ENCODE assay signal across 21 mouse cellular contexts in the genomic region with DNA sequence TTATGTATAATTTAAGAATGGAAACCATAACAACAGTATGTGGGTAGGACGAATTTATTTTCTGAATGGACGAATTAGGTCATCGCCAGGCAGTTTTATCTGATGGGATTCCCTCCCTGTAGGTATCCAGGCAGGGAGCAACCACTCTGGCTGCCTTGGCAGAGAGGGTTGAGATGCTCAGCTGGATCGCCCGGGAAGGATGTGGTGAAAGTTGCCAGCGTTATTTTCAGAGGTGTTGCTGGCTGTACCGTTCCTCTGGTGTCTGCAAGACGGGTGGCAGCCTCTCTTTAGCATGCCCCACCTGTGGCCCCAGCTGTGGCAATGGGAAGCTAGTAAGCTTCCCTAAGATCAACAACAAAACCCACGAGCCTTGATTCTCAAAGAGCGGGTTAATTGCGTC.
DNase-seq lines count a peak whose midpoint lies in the region; ATAC-seq and TF ChIP-seq lines count a peak whose summit lies in the region.
"Had no signal": no experiment of that assay in that cellular context is flagged by ENCODE, and none has a peak within 500 bp of the region (broad histone marks: within the 10 kb centered on the region; RNA-seq: fewer than 3 reads in every experiment).

No protein-coding gene starts in this region.

- H3K9ac ChIP-seq in lung, postnatal 0 days (replicated peaks; ENCODE audit: low read depth): no peak overlapping the region
- H3K9ac ChIP-seq in hindbrain, embryonic 11.5 days (ENCODE audit: low read depth, low read length): no peak overlapping the region
- H3K9ac ChIP-seq: hindbrain, embryonic 14.5 days; midbrain, embryonic 12.5 days; neural tube, embryonic 15.5 days had no signal

- no peak overlapping the region for H3K27ac ChIP-seq in lung, postnatal 0 days (ENCODE audit: low read length)
- H3K27ac ChIP-seq in hindbrain, embryonic 11.5 days (ENCODE audit: low read depth, low read length): no peak overlapping the region
- H3K27ac ChIP-seq: embryonic facial prominence, embryonic 10.5 days; hindbrain, embryonic 14.5 days; midbrain, embryonic 12.5 days; neural tube, embryonic 15.5 days had no signal

- H3K9me3 ChIP-seq in lung, postnatal 0 days (ENCODE audit: low read length): no peaks in the 10 kb centered on the region
- H3K9me3 ChIP-seq in hindbrain, embryonic 11.5 days (ENCODE audit: control insufficient read depth, low read length): no peaks in the 10 kb centered on the region
- H3K9me3 ChIP-seq: embryonic facial prominence, embryonic 10.5 days; midbrain, embryonic 12.5 days; neural tube, embryonic 15.5 days had no signal

- 56% methylated on average over 11 of the region's 11 CpGs for WGBS in lung, postnatal 0 days
- 49% methylated on average over 11 of the region's 11 CpGs for WGBS in hindbrain, embryonic 11.5 days

- TF ChIP-seq CTCF in lung, postnatal 0 days (IDR thresholded peaks at IDR 0.05): no peak

- H3K36me3 ChIP-seq in lung, postnatal 0 days (ENCODE audit: insufficient read depth, low read length): no peaks in the 10 kb centered on the region
- H3K36me3 ChIP-seq in hindbrain, embryonic 11.5 days (ENCODE audit: control insufficient read depth, insufficient read depth, low read length): no peaks in the 10 kb centered on the region
- H3K36me3 ChIP-seq: embryonic facial prominence, embryonic 10.5 days; midbrain, embryonic 12.5 days; neural tube, embryonic 15.5 days had no signal

- TF ChIP-seq EP300 in lung, postnatal 0 days (IDR thresholded peaks at IDR 0.05): no peak

- H3K4me1 ChIP-seq in lung, postnatal 0 days (ENCODE audit: insufficient read depth, low read depth, low read length): no peaks in the 10 kb centered on the region
- no peaks in the 10 kb centered on the region for H3K4me1 ChIP-seq in hindbrain, embryonic 11.5 days (replicated peaks; ENCODE audit: control insufficient read depth, insufficient read depth, low read length)
- H3K4me1 ChIP-seq: neural tube, embryonic 15.5 days had no signal

- no peaks in the 10 kb centered on the region for H3K27me3 ChIP-seq in lung, postnatal 0 days (replicated peaks; ENCODE audit: insufficient read depth, low read length)
- H3K27me3 ChIP-seq in hindbrain, embryonic 11.5 days (ENCODE audit: control insufficient read depth, insufficient read depth, low read length): peaks cover 6% of the 10 kb centered on the region; the same call in 1 of the 2 replicates
- H3K27me3 ChIP-seq: neural tube, embryonic 15.5 days had no signal

- no peak overlapping the region for H3K4me3 ChIP-seq in lung, postnatal 0 days (ENCODE audit: low read depth, low read length)
- H3K4me3 ChIP-seq in hindbrain, embryonic 11.5 days (ENCODE audit: low read depth, low read length): no peak overlapping the region
- H3K4me3 ChIP-seq: embryonic facial prominence, embryonic 10.5 days; midbrain, embryonic 12.5 days; myocyte; neural tube, embryonic 15.5 days had no signal

- ATAC-seq in lung, postnatal 0 days: no peak
- ATAC-seq in hindbrain, embryonic 11.5 days (ENCODE audit: low FRiP score): no peak
- ATAC-seq: forebrain, embryonic 14.5 days had no signal

- DNase-seq in left cerebral cortex, adult 18-20 months (ENCODE audit: low spot score in 2 of 2): peak; percentile 41 to 48
- no peak for DNase-seq in left cerebral cortex, adult 11 months (ENCODE audit: low spot score)
- DNase-seq in T-cell, adult 2 months (ENCODE audit: low spot score): peak; percentile 6
- peak; percentile 66 to 78 for DNase-seq in right cerebral cortex, postnatal 10 days (ENCODE audit: low spot score in 2 of 2)
- peak; percentile 81 for DNase-seq in thymus, postnatal 14 days
- DNase-seq in lung, postnatal 0 days (ENCODE audit: low spot score): no peak
- no peak for DNase-seq in hindbrain, embryonic 11.5 days (ENCODE audit: low spot score)
- DNase-seq: cerebellum, adult 11 months; cerebellum, postnatal 36 days; heart, adult 11 months; kidney, adult 11 months; kidney, postnatal 10 days; lung, adult 18-20 months; lung, postnatal 4 days; spleen, adult 18-20 months had no signal

- H3K4me2 ChIP-seq in lung, postnatal 0 days (replicated peaks; ENCODE audit: low read depth, low read length): no peak overlapping the region
- no peak overlapping the region for H3K4me2 ChIP-seq in hindbrain, embryonic 11.5 days (replicated peaks; ENCODE audit: low read depth, low read length)
- H3K4me2 ChIP-seq: hindbrain, embryonic 14.5 days; midbrain, embryonic 12.5 days; neural tube, embryonic 15.5 days had no signal

Comparison
In these comparisons a context has a peak if more than half of its experiments do, and no peak if none do; other contexts are left out.
1. DNase-seq: peak in left cerebral cortex, adult 18-20 months (2 of 2), T-cell, adult 2 months (single experiment), right cerebral cortex, postnatal 10 days (2 of 2) and thymus, postnatal 14 days (single experiment); none in left cerebral cortex, adult 11 months (single experiment), lung, postnatal 0 days (single experiment) and hindbrain, embryonic 11.5 days (single experiment).